Mouse (Mus musculus) erythroblast, embryonic 14.5 days (primary cell): Measurements from ENCODE around the gene AC124502.3. TPM values are rescaled to one million over a fixed set of nuclear protein-coding genes. Genes with fewer than 3 reads are reported as not detected.

Experiments
- H3K27me3 ChIP-seq: 2 replicates; pipeline ENCODE4 v1.6.1; 2012; ENCODE audit warnings: inconsistent platforms; ENCODE audit not compliant: control insufficient read depth
- H3K36me3 ChIP-seq: 2 replicates; pipeline ENCODE4 v1.6.1; 2012; ENCODE audit warnings: mild to moderate bottlenecking, inconsistent platforms; ENCODE audit not compliant: control insufficient read depth
- H3K4me1 ChIP-seq: 2 replicates; pipeline ENCODE4 v1.6.1; 2012; ENCODE audit warnings: inconsistent platforms; ENCODE audit not compliant: control insufficient read depth
- H3K4me3 ChIP-seq: replicated peaks from 2 replicates; pipeline ENCODE3; 2012; ENCODE audit warnings: moderate library complexity, mild to moderate bottlenecking, inconsistent platforms
- H3K9me3 ChIP-seq: 2 replicates; pipeline ENCODE4 v1.6.1; 2012; ENCODE audit warnings: low read length, inconsistent platforms, mixed read lengths; ENCODE audit not compliant: control insufficient read depth
- GATA1 ChIP-seq: IDR thresholded peaks from 2 replicates; pipeline ENCODE4 v1.6.1; 2012; ENCODE audit warnings: low read length, inconsistent platforms, mixed read lengths
- TAL1 ChIP-seq: IDR thresholded peaks from 3 replicates; pipeline ENCODE4 v1.6.1; 2012; ENCODE audit warnings: low read length, inconsistent platforms, mixed read lengths
- polyA plus RNA-seq: library from polyadenylated mRNA; stranded (reverse); fragments of >175 nt; gene quantifications from 2 replicates; pipeline ENCODE4 v1.2.3, GENCODE M21; 2012

AC124502.3 gene
- polyA plus RNA-seq, 1 experiment: 0.03 TPM

GRCm38 (mm10) chr19:5021416-5021815 is 17.3 kb upstream of the AC124502.3 start:
- Histone ChIP-seq H3K4me3 (no peak overlapping the region), H3K4me1 (peaks cover 17% of the 10 kb centered on the region), H3K36me3 (peaks cover 4% of the 10 kb centered on the region), H3K27me3 (no peaks in the 10 kb centered on the region; the same call in 1 of the 2 replicates), H3K9me3 (no peaks in the 10 kb centered on the region)
- no peak for TF ChIP-seq GATA1
- TF ChIP-seq TAL1: no peak

DNA sequence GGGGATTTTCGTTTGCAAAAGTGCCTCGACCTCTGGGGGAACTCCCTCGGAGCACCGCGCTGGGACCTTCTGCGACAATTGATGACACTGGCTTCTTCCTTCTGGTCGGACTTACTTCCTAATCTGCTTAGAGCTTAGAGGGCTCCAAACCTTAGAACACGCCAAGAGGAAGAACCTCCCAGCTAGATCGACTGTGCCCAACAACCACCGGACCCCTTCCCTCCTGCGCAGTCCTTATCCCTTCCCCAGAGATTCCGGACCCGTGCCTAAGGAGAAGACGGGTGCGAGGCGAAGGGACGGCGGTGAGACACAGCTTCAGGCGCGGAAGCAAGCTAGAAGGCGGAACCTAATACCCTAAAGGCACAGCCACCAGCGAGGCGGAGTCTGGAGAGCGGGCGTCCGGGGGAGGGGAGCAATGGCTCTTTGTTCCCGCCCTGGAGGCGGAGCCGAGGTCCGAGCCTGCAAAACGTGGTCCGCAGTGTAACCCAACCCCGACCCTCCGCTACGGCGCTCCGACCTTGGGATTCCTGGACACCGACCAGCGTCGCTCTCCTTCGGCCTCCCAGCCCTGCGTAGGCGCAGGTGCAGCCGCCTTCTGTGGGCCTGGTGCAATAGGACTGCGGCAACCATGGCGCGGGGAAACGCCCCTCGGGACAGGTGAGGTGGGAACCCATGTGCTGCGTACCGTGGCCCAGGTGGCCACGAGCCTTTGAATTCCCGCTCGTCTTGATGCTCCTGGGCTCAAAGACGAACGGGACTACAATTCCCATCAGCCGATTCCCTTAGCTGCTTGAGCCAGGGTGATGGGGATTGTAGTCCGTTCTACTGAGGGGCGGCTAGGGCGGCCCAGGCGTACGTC is 14.8 kb upstream of the AC124502.3 start, which contains the start of gene Slc29a2:
Gene Slc29a2, plus strand, starts transcription at position 240 of the 859 bp plus-strand sequence.
- TF ChIP-seq TAL1 (no peak), GATA1 (no peak)
- Histone ChIP-seq H3K27me3 (no peaks in the 10 kb centered on the region; the same call in 1 of the 2 replicates), H3K4me1 (peaks cover 16% of the 10 kb centered on the region), H3K9me3 (no peaks in the 10 kb centered on the region), H3K4me3 (peak within 1 kb of the TSS; percentile 80), H3K36me3 (peaks cover 8% of the 10 kb centered on the region)

DNA sequence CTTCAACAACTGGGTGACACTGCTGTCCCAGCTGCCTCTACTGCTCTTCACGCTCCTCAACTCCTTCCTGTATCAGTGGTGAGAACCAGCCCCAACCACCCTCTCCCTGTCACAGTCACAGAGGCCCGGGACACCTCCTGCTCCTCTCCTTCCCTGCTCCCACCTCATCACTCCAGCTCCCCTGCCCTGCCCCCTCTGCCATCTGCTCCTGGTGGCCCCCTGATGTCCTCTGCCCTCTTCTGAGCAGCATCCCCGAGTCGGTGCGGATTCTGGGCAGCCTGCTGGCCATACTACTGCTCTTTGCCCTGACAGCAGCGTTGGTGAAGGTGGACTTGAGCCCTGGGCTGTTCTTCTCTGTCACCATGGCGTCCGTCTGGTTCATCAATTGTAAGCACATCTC is 12.6 kb upstream of the AC124502.3 start:
- H3K4me3 ChIP-seq: no peak overlapping the region
- no peak for TF ChIP-seq TAL1
- no peak for TF ChIP-seq GATA1
- no peaks in the 10 kb centered on the region for H3K27me3 ChIP-seq
- H3K4me1 ChIP-seq: peaks cover 16% of the 10 kb centered on the region
- no peaks in the 10 kb centered on the region for H3K9me3 ChIP-seq
- H3K36me3 ChIP-seq: peaks cover 14% of the 10 kb centered on the region

- H3K27me3 ChIP-seq: peaks cover 7% of the 10 kb centered on the region
- no peaks in the 10 kb centered on the region for H3K4me1 ChIP-seq
- no peaks in the 10 kb centered on the region for H3K9me3 ChIP-seq
- TF ChIP-seq GATA1 (no peak), TAL1 (no peak)
- peaks cover 6% of the 10 kb centered on the region for H3K36me3 ChIP-seq
- H3K4me3 ChIP-seq: no peak overlapping the region
Measured at GRCm38 (mm10) chr19:5032686-5033085, 6.0 kb upstream of the AC124502.3 start.

- H3K36me3 ChIP-seq: no peaks in the 10 kb centered on the region
- no peak for TF ChIP-seq GATA1
- H3K9me3 ChIP-seq: no peaks in the 10 kb centered on the region
- peaks cover 26% of the 10 kb centered on the region for H3K27me3 ChIP-seq
- no peak overlapping the region for H3K4me3 ChIP-seq
- H3K4me1 ChIP-seq: peaks cover 38% of the 10 kb centered on the region
Measured at GRCm38 (mm10) chr19:5036577-5036976, 2.1 kb upstream of the AC124502.3 start.

GRCm38 (mm10) chr19:5037678-5038571 is 766 bp upstream of the AC124502.3 start:
- Histone ChIP-seq H3K4me3 (peak overlapping the region; percentile 80), H3K9me3 (no peaks in the 10 kb centered on the region), H3K27me3 (peaks cover 26% of the 10 kb centered on the region), H3K4me1 (peaks cover 51% of the 10 kb centered on the region), H3K36me3 (peaks cover 3% of the 10 kb centered on the region)
- TF ChIP-seq GATA1 (no peak), TAL1 (no peak)

DNA sequence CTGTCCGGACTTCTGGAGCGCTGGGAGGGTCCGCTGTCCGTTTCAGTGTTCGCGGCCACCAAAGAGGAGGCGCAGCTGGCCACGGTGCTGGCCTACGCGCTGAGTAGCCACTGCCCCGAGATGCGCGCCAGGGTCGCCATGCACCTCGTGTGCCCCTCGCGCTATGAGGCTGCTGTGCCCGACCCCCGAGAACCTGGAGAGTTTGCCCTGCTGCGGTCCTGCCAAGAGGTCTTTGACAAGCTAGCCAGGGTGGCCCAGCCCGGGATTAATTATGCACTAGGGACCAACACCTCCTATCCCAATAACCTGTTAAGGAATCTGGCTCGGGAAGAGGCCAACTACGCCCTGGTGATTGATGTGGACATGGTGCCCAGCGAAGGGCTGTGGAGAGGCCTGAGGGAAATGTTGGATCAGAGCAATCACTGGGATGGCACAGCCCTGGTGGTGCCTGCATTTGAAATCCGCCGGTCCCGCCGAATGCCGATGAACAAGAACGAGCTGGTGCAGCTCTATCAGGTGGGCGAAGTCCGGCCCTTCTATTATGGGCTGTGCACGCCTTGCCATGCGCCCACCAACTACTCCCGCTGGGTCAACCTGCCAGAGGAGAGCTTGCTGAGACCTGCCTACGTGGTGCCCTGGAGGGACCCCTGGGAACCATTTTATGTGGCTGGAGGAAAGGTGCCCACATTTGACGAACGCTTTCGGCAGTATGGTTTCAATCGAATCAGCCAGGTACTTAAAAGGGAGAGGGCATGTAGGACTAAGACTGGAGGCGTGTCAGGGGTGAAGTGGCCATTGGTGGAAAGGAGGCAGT is 817 bp downstream of the AC124502.3 start:
- TF ChIP-seq GATA1 (no peak), TAL1 (no peak)
- H3K4me1 ChIP-seq: peaks cover 53% of the 10 kb centered on the region

GRCm38 (mm10) chr19:5040862-5041523 is 2.3 kb downstream of the AC124502.3 start, which contains the start of gene Brms1:
Gene Brms1 (plus strand): TSS chr19:5041354.
- peaks cover 20% of the 10 kb centered on the region for H3K36me3 ChIP-seq
- peaks cover 26% of the 10 kb centered on the region for H3K27me3 ChIP-seq
- H3K4me3 ChIP-seq: peak within 1 kb of the TSS; percentile 72
- TF ChIP-seq GATA1 (no peak; the same call in 1 of the 2 replicates), TAL1 (no peak)
- H3K9me3 ChIP-seq: no peaks in the 10 kb centered on the region
- H3K4me1 ChIP-seq: peaks cover 53% of the 10 kb centered on the region

More for the DNA sequence above, 817 bp downstream of the AC124502.3 start:
- Histone ChIP-seq H3K36me3 (peaks cover 9% of the 10 kb centered on the region), H3K4me3 (peak overlapping the region; percentile 80), H3K27me3 (peaks cover 26% of the 10 kb centered on the region), H3K9me3 (no peaks in the 10 kb centered on the region)
